Mouse (Mus musculus) inflammation-experienced regulatory T-cells, adult 16 weeks (primary cell): Measurements from ENCODE around the gene Rtn2. TPM values are rescaled to one million over a fixed set of nuclear protein-coding genes. Genes with fewer than 3 reads are reported as not detected.

Source experiments
- polyA plus RNA-seq: library from polyadenylated mRNA; unstranded; fragments of 100-300 nt; shearing (Covaris generic); gene quantifications from one replicate; pipeline ENCODE4 v1.2.1, GENCODE M21; 2017

Rtn2 gene
- not detected for polyA plus RNA-seq

GRCm38 (mm10) chr7:19282385-19282784 lies at the start of gene Rtn2:
Gene Rtn2, plus strand, starts transcription at chr7:19282624.

GRCm38 (mm10) chr7:19271238-19272172 lies 10.9 kb upstream of the Rtn2 start, which contains the start of gene Vasp:
Gene Vasp, minus strand, starts transcription at chr7:19271817.

GRCm38 (mm10) chr7:19279581-19280114 lies 2.8 kb upstream of the Rtn2 start, which contains the start of gene Ppm1n:
Gene Ppm1n, minus strand, starts transcription at chr7:19280064.

GRCm38 (mm10) chr7:19309884-19310641 lies 27.6 kb downstream of the Rtn2 start, which contains the start of gene Fosb:
Gene Fosb, minus strand, starts transcription at chr7:19310051.

GRCm38 (mm10) chr7:19344237-19344847 lies 61.9 kb downstream of the Rtn2 start, which contains the start of gene Ercc1:
Gene Ercc1, plus strand, starts transcription at chr7:19344778.

Other genes starting within 250 kb of the Rtn2 start
- gene Rsph6a, start 227.9 kb upstream of the Rtn2 start, polyA plus RNA-seq: not detected
- not detected for gene Dmwd, start 206.4 kb upstream of the Rtn2 start, polyA plus RNA-seq
- 1.4 TPM for gene Dmpk, start 198.8 kb upstream of the Rtn2 start, polyA plus RNA-seq
- gene Six5, start 188.0 kb upstream of the Rtn2 start, polyA plus RNA-seq: 0.35 TPM
- not detected for gene Gm4969, start 164.3 kb upstream of the Rtn2 start, polyA plus RNA-seq
- gene Fbxo46, start 162.8 kb upstream of the Rtn2 start, polyA plus RNA-seq: 36.5 TPM
- 14.1 TPM for gene Qpctl, start 133.3 kb upstream of the Rtn2 start, polyA plus RNA-seq
- 46.5 TPM for gene Snrpd2, start 132.9 kb upstream of the Rtn2 start, polyA plus RNA-seq
- not detected for gene Gipr, start 116.5 kb upstream of the Rtn2 start, polyA plus RNA-seq
- gene Eml2, start 106.2 kb upstream of the Rtn2 start, polyA plus RNA-seq: 38.3 TPM
- 0.10 TPM for gene Gpr4, start 70.1 kb upstream of the Rtn2 start, polyA plus RNA-seq
- gene Opa3, start 54.3 kb upstream of the Rtn2 start, polyA plus RNA-seq: 25.0 TPM
- gene Vasp, start 10.8 kb upstream of the Rtn2 start, polyA plus RNA-seq: 290 TPM
- 3.4 TPM for gene Ppm1n, start 2.6 kb upstream of the Rtn2 start, polyA plus RNA-seq
- 0.62 TPM for gene Fosb, start 27.4 kb downstream of the Rtn2 start, polyA plus RNA-seq
- 98.2 TPM for gene Ercc1, start 62.2 kb downstream of the Rtn2 start, polyA plus RNA-seq
- gene Cd3eap, start 76.9 kb downstream of the Rtn2 start, polyA plus RNA-seq: 13.1 TPM
- gene Ppp1r13l, start 77.1 kb downstream of the Rtn2 start, polyA plus RNA-seq: 0.45 TPM
- 11.8 TPM for gene Ercc2, start 99.4 kb downstream of the Rtn2 start, polyA plus RNA-seq
- gene Klc3, start 121.5 kb downstream of the Rtn2 start, polyA plus RNA-seq: 19.1 TPM
- gene Ckm, start 122.2 kb downstream of the Rtn2 start, polyA plus RNA-seq: not detected
- gene Mark4, start 176.2 kb downstream of the Rtn2 start, polyA plus RNA-seq: 2.1 TPM
- not detected for gene Exoc3l2, start 180.7 kb downstream of the Rtn2 start, polyA plus RNA-seq
- 0.56 TPM for gene Bloc1s3, start 225.7 kb downstream of the Rtn2 start, polyA plus RNA-seq
- 106 TPM for gene Trappc6a, start 225.8 kb downstream of the Rtn2 start, polyA plus RNA-seq
- not detected for gene Nkpd1, start 235.2 kb downstream of the Rtn2 start, polyA plus RNA-seq